Mouse (Mus musculus) MEL-GATA-1-ER (cell line): ENCODE measurements around the gene Asic2.

Experiments used
- DNase-seq: peaks from one replicate; pipeline ENCODE4 v3.0.0-alpha.2; 2012; ENCODE audit warnings: low read depth; ENCODE audit errors: extremely low read depth

The Asic2 gene

GRCm38 (mm10) chr11:81220786-81221185, 747.5 kb downstream of the Asic2 start:
- no peak for DNase-seq

GRCm38 (mm10) chr11:81205471-81205870, 762.8 kb downstream of the Asic2 start:
- DNase-seq, result no peak

GRCm38 (mm10) chr11:81202578-81202977, 765.7 kb downstream of the Asic2 start:
- no peak for DNase-seq

- no peak for DNase-seq
These were observed 774.4 kb downstream of the Asic2 start for GRCm38 (mm10) chr11:81193856-81194255.

GRCm38 (mm10) chr11:81192155-81192554, 776.1 kb downstream of the Asic2 start:
- DNase-seq, result no peak

- no peak for DNase-seq
These were observed 779.2 kb downstream of the Asic2 start for GRCm38 (mm10) chr11:81189103-81189502.

- no peak for DNase-seq
These were observed 780.4 kb downstream of the Asic2 start for GRCm38 (mm10) chr11:81187851-81188250.

GRCm38 (mm10) chr11:81184721-81185120, 783.5 kb downstream of the Asic2 start:
- no peak for DNase-seq

GRCm38 (mm10) chr11:81164890-81165289, 803.4 kb downstream of the Asic2 start:
- no peak for DNase-seq

- no peak for DNase-seq
These were observed 805.2 kb downstream of the Asic2 start for GRCm38 (mm10) chr11:81163056-81163455.

GRCm38 (mm10) chr11:81153841-81154240, 814.4 kb downstream of the Asic2 start:
- no peak for DNase-seq

GRCm38 (mm10) chr11:81153161-81153840, 815.0 kb downstream of the Asic2 start:
- DNase-seq, result no peak

GRCm38 (mm10) chr11:81152460-81153160, 815.6 kb downstream of the Asic2 start:
- DNase-seq, result no peak

- no peak for DNase-seq
These were observed 816.3 kb downstream of the Asic2 start for GRCm38 (mm10) chr11:81152021-81152385.

GRCm38 (mm10) chr11:81151286-81152020, 816.8 kb downstream of the Asic2 start:
- no peak for DNase-seq

- no peak for DNase-seq
These were observed 817.6 kb downstream of the Asic2 start for GRCm38 (mm10) chr11:81150621-81151020.

- no peak for DNase-seq
These were observed 819.8 kb downstream of the Asic2 start for GRCm38 (mm10) chr11:81148423-81148822.

- no peak for DNase-seq
These were observed 821.6 kb downstream of the Asic2 start for GRCm38 (mm10) chr11:81146574-81147157.

GRCm38 (mm10) chr11:81135141-81135540, 833.1 kb downstream of the Asic2 start:
- DNase-seq, result no peak

- DNase-seq, result no peak
These were observed 834.3 kb downstream of the Asic2 start for GRCm38 (mm10) chr11:81133950-81134349.

- no peak for DNase-seq
These were observed 835.6 kb downstream of the Asic2 start for GRCm38 (mm10) chr11:81132669-81133068.

GRCm38 (mm10) chr11:81124363-81124762, 843.9 kb downstream of the Asic2 start:
- DNase-seq, result no peak
